Mouse (Mus musculus): ENCODE measurements around the gene Naa16.
A peak's percentile ranks its signal among the peaks of the same experiment; 100 is the strongest.

Gene Naa16

GRCm38 (mm10) chr14:79296201-79296600, 94.4 kb downstream of the Naa16 start:
- no peak for DNase-seq

DNA sequence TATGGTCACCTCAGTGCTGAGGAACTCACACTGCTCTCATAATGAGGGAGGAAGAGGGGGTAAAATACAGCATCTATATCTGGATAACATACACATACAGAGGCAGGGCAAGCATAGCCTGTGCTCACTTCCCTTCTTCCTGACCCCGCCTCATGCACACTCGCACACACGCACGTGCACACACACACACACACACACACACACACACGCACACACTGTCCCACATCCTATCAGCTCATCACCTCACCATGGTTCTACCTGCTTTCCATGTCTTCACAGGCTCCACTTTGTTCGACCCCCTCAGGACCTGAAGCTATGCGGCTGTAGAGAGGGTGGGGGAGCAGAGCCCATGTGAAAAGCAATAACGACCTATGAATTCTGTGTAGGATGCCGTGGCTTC, 95.0 kb downstream of the Naa16 start:
- DNase-seq: no peak

GRCm38 (mm10) chr14:79294950-79295349, 95.6 kb downstream of the Naa16 start:
- no peak for DNase-seq

- DNase-seq: no peak
Measured at GRCm38 (mm10) chr14:79294051-79294814, 96.3 kb downstream of the Naa16 start.

GRCm38 (mm10) chr14:79293119-79293780, 97.3 kb downstream of the Naa16 start:
- peak; percentile 84 for DNase-seq

- DNase-seq: no peak
Measured at GRCm38 (mm10) chr14:79291629-79292028, 98.9 kb downstream of the Naa16 start.

DNA sequence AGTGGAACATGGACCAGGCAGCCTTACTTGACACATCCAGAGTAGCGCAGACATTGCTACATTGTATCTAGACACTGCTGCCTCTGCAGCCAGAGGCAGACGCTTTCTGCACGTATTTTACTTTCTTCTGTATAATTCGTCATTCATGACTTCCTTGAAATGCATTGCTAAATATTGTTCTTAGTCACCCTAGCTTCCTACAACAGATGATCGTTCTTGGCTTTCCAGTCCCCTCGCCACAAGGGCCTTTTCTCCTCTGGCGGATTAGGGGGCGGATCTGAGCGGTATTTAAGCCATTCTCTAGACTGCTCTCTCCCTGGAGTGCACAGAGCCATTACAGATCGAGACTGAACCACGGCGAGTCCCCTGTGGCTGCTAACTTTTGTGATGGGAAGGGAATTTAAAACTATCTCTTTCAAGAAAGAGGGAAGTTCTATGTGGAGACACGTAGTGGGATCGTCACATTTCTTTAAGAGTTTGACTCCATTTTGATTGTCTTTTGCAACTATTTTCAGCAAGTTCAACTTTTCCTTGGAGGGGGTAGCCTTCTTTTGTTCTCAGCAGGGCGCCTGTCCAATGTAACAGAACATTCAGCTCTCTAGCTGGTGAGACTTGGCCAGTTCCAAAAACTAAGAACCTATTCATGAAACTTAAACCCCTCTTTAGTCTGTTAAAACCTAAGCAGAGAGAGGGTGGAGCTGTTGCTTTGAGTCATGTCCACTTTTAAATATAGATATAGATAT, 99.7 kb downstream of the Naa16 start:
- DNase-seq: no peak

- peak; percentile 53 for DNase-seq
Measured at GRCm38 (mm10) chr14:79289909-79290308, 100.7 kb downstream of the Naa16 start.

DNA sequence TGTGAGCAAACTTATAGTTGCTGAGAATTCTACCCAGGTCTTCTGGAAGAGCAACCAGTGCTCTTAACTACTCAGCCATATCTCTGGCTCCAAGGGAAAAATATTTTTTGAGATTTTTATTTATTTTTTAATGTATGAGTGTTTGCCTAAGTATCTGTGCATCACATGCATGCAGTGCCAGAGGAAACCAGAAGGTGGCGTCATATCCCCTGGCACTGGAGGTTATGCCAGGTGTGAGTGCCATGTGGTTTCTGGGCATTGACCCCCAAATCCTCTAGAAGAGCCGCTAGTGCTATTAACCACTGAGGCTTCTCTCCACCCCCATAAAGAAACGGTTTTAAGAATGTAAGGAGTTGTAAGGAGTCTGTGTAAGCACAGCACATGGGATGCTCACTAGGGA, 102.3 kb downstream of the Naa16 start:
- DNase-seq: peak; percentile 83

DNA sequence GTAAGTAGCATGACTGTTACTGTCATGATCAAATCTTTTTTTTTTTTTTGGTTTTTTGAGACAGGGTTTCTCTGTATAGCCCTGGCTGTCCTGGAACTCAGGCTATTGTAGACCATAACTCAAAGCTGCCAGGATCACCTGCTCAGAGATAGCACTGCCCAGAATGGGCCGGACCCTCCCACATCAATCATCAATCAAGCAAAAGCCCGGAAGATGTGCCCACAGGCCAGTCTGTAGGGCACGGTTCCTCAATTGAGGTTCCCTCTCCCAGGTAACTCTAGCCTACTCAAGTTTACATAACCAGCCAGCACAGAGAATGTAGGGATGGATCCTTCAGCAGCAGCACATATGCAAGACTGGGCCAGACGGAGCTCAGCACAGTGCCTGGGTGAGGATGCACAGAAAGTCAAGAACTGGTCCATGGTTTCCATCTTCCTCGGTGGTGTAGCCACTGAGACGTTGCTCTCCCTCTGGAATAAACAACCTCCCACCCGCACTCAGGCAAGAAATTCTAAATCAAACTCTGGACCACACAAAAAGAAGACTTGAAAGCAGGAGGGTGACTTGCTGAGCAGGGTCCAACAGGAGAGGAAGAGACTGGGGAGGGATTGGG, 103.2 kb downstream of the Naa16 start:
- DNase-seq: no peak

GRCm38 (mm10) chr14:79285549-79285948, 105.0 kb downstream of the Naa16 start:
- DNase-seq: no peak

DNA sequence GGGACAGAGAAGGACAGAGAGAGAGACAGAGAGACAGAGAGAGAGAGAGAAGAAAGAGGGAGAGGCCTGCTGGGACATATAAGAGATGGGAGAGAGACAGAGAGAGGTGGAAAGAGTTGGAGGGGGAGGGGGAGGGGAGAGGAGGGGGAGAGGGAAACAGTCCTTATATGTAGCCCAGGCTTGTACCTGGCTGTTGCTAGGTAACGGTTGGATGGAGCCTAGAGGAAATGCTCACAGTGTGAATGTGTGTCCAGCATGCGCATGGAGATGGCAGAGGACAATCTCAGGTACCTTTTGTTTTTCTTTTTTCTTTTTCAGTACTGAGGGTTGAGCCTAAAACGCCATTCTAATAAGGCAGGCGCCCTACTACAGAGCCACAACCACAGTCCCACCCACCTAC, 106.0 kb downstream of the Naa16 start:
- DNase-seq: no peak

DNA sequence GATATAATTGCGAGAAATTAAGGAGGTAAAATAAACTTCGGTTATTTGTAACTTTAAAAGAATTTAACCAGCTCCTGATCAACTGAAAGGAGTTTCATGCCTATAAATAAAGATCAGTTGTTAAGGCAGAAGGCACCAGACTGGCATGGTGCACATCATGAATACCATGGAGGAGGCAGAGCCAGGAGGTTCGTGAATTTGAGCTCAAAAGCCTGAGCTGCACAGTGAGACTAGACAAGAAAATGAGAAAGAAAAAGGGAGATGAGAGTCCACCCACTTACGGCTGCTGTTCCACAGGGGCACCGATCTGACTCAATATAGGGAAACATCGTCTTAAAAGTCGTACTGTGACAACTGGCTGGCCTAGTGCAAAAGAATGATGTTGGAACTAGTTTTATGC, 106.6 kb downstream of the Naa16 start:
- DNase-seq: no peak

GRCm38 (mm10) chr14:79281894-79282553, 108.6 kb downstream of the Naa16 start:
- no peak for DNase-seq

DNA sequence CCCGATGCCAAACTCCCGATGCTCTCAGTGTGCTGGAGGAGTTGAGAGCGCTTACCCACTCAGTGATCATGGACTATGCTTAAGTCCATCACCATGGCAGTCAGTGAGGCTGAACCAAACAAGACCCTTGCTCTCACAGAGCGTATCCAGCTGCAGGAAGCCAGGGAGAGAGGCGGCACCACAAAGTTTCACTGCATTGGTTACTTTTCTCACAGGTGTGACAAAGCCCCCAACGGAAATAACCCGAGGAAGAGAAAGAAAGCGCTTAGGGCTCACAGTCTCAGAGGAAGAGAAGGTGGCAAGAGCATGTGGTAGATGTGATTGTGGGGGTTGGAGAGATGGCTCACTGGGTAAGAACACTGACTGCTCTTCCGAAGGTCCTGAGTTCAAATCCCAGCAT, 110.1 kb downstream of the Naa16 start:
- DNase-seq: peak; percentile 89

GRCm38 (mm10) chr14:79279494-79279893, 111.1 kb downstream of the Naa16 start:
- no peak for DNase-seq

GRCm38 (mm10) chr14:79278927-79279326, 111.7 kb downstream of the Naa16 start:
- DNase-seq: no peak

- no peak for DNase-seq
Measured at GRCm38 (mm10) chr14:79277922-79278321, 112.7 kb downstream of the Naa16 start.

GRCm38 (mm10) chr14:79275870-79276395, 114.6 kb downstream of the Naa16 start:
- DNase-seq: no peak

DNA sequence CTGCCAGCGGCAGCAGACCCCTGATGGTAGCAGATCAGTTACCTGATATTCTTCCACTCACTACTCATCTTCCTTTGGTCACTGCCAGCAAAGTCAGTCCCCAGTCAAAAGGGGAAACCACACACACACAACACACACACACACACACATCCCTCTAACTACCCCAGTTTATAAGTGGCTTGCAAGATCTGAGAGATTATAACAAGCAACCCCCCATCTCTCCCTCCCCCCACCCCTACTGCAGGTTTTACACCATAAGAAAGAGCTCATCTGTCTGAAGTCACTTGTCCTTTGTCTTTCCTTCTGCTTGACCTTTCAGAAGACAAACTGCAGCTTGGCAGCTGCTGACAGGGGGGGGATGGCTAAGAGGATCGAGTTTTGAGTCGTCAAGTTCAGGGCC, 115.1 kb downstream of the Naa16 start:
- no peak for DNase-seq

All from thymus, postnatal 14 days (tissue).